Mouse (Mus musculus) intestine, postnatal 0 days (tissue): ENCODE data around the gene Ctnna3. TPM values are rescaled to one million over a fixed set of nuclear protein-coding genes. Genes with fewer than 3 reads are reported as not detected.
A peak's percentile ranks its signal among the peaks of the same experiment; 100 is the strongest.

ENCODE experiments used
- ATAC-seq: fragments of 200-750 bp; cut with Nextera tagmentation; 2 replicates; pipeline ENCODE4 v1.8.0; 2017; ENCODE audit warnings: mild to moderate bottlenecking, moderate TSS enrichment, moderate library complexity
- H3K27ac ChIP-seq: fragments of 300-500 bp; sonication (generic); 2 replicates; pipeline ENCODE4 v1.5.1; 2014; ENCODE audit warnings: mild to moderate bottlenecking, low read depth, low read length, moderate library complexity
- H3K27me3 ChIP-seq: fragments of 300-500 bp; sonication (generic); replicated peaks from 2 replicates; pipeline ENCODE4 v1.6.1; 2014; ENCODE audit warnings: low read length, mixed read lengths; ENCODE audit not compliant: control insufficient read depth, insufficient read depth
- H3K36me3 ChIP-seq: fragments of 300-500 bp; sonication (generic); 2 replicates; pipeline ENCODE4 v1.6.1; 2014; ENCODE audit warnings: mild to moderate bottlenecking, moderate library complexity; ENCODE audit not compliant: control insufficient read depth, insufficient read depth
- H3K4me1 ChIP-seq: fragments of 300-500 bp; sonication (generic); replicated peaks from 2 replicates; pipeline ENCODE4 v1.6.1; 2014; ENCODE audit warnings: antibody characterized with exemption, low read length, mixed read lengths; ENCODE audit not compliant: control insufficient read depth, insufficient read depth
- H3K4me2 ChIP-seq: fragments of 300-500 bp; sonication (generic); replicated peaks from 2 replicates; pipeline ENCODE4 v1.6.1; 2014; ENCODE audit warnings: low read depth, mild to moderate bottlenecking, moderate library complexity
- H3K4me3 ChIP-seq: fragments of 300-500 bp; sonication (generic); 2 replicates; pipeline ENCODE4 v1.5.1; 2014; ENCODE audit warnings: low read depth, low read length
- H3K9ac ChIP-seq: fragments of 300-500 bp; sonication (generic); 2 replicates; pipeline ENCODE4 v1.6.1; 2014; ENCODE audit warnings: mild to moderate bottlenecking, low read depth, low read length
- H3K9me3 ChIP-seq: fragments of 300-500 bp; sonication (generic); 2 replicates; pipeline ENCODE4 v1.6.1; 2016; ENCODE audit warnings: mixed run types; ENCODE audit not compliant: control insufficient read depth
- CTCF ChIP-seq: sonication (generic); IDR thresholded peaks from 2 replicates; pipeline ENCODE4 v1.5.1; 2016; ENCODE audit warnings: low read depth, mild to moderate bottlenecking, control low read depth, antibody characterized with exemption, moderate library complexity
- whole genome bisulfite sequencing: fragments of 180-500 bp; shearing (Covaris S2); extraction: QIAGEN DNeasy Blood & Tissue Kit; methylation state at CpG from one replicate; pipeline ENCODE4 v1.1.7; 2014; 5-methylcytosine and 5-hydroxymethylcytosine counted together
- polyA plus RNA-seq: library from polyadenylated mRNA; unstranded; fragments of >200 nt; fragmentation: Nextera tagmentation; extraction: Ambion mirVana; gene quantifications from 2 replicates; pipeline ENCODE4 v1.2.1, GENCODE M21; 2015

Gene Ctnna3
- polyA plus RNA-seq, 1 experiment from 2014 or later = 0.33 TPM

DNA sequence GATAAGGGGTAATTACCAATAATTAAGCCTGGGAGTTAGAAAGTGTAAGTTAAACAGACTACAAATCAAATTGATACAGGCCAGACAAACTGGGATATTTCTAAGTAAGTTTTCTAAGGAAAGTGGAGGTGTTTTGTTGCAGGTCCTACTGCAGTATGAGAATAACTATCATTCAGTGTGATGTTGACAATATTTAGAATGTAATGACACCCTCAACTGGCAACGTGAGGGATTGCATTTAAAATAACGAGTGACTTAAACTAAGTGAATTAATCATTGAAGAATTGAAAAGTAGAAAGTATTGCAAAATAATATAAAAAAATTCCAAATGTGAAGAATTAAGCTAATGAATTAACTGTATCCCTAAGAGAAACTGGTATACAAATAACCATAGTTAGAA lies 49.0 kb downstream of the Ctnna3 start:
- Histone ChIP-seq H3K27ac (no peak overlapping the region), H3K27me3 (no peaks in the 10 kb centered on the region), H3K36me3 (no peaks in the 10 kb centered on the region), H3K4me2 (no peak overlapping the region), H3K4me3 (no peak overlapping the region), H3K9me3 (no peaks in the 10 kb centered on the region), H3K4me1 (no peaks in the 10 kb centered on the region), H3K9ac (no peak overlapping the region)
- 34% methylated on average over 2 of the region's 2 CpGs for WGBS
- TF ChIP-seq CTCF = peak; percentile 39
- no peak for ATAC-seq

DNA sequence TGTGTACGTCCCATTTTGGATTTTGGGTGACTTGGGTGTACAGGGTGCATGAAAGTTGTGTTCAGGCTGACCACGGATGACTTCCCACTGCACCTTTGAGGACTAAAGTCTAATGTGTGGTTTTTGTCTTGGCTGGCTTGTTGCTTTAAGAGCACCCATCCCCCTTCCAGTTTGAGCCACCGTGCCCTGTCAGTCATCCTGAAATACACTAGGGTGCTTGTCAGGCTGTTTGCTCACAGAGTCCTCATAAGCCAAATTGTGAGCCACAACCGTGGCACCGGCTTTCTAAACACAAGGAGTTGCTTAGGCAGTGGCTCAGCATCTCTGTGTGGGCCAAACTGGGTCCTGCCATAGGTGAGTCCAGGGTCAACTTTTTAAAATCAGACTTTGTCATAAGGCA lies 50.2 kb downstream of the Ctnna3 start:
- H3K9me3 ChIP-seq = no peaks in the 10 kb centered on the region
- H3K27ac ChIP-seq = no peak overlapping the region
- no peak for ATAC-seq
- H3K4me2 ChIP-seq = no peak overlapping the region
- H3K4me3 ChIP-seq = no peak overlapping the region
- no peak for TF ChIP-seq CTCF
- H3K27me3 ChIP-seq = no peaks in the 10 kb centered on the region
- WGBS = 65% methylated on average over 5 of the region's 5 CpGs
- H3K36me3 ChIP-seq = no peaks in the 10 kb centered on the region
- H3K4me1 ChIP-seq = no peaks in the 10 kb centered on the region
- H3K9ac ChIP-seq = no peak overlapping the region

DNA sequence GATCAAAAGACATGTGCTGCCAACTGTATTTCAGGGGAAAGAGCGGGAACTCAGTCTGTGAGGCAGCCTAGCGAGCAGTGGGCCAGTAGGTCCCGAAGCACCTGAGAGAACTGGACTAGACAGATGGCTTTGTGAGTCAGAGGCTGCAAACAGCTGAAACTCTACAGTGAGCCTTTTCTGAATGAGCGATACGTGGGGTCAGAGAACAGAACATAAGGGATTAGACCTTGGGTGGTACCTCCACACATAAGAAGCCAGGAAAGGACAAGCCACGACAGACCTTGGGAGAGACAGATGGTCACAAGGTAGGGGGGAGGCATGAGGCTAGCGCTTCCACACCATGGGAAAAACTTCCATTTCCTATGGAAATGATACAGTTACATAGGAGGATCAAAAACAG lies 58.4 kb downstream of the Ctnna3 start:
- H3K27me3 ChIP-seq = no peaks in the 10 kb centered on the region
- H3K9ac ChIP-seq = no peak overlapping the region
- TF ChIP-seq CTCF = no peak
- no peak overlapping the region for H3K4me2 ChIP-seq
- no peak for ATAC-seq
- no peaks in the 10 kb centered on the region for H3K36me3 ChIP-seq
- H3K27ac ChIP-seq = no peak overlapping the region
- H3K9me3 ChIP-seq = no peaks in the 10 kb centered on the region
- WGBS = 85% methylated on average over 7 of the region's 7 CpGs
- no peaks in the 10 kb centered on the region for H3K4me1 ChIP-seq
- H3K4me3 ChIP-seq = no peak overlapping the region

DNA sequence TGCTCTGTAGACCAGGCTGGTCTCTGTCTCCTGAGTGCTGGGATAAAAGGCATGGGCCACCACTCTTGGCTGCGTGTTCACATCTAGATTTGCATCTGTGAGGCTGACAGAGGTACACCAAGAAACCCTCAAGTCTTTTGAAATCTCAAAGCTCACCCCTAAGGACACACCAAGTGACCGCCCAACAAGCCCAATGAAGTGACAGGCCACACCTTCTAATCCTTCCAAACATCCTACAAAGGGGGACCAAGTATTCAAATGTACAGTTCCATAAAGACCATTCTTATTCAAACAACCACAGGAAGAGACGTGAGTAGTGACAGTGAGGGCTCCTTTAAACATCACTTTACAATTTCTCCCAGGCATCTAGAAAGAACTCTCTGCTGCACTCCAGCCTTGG lies 94.1 kb downstream of the Ctnna3 start:
- no peak for ATAC-seq
- no peak for TF ChIP-seq CTCF

GRCm38 (mm10) chr10:63526027-63526426 lies 96.1 kb downstream of the Ctnna3 start:
- WGBS = 78% methylated on average over 4 of the region's 4 CpGs

More for the DNA sequence above, 94.1 kb downstream of the Ctnna3 start:
- H3K9me3 ChIP-seq = no peaks in the 10 kb centered on the region
- H3K9ac ChIP-seq = no peak overlapping the region
- H3K4me3 ChIP-seq = no peak overlapping the region
- no peak overlapping the region for H3K27ac ChIP-seq
- WGBS = 76% methylated on average over 3 of the region's 3 CpGs
- no peaks in the 10 kb centered on the region for H3K27me3 ChIP-seq
- H3K4me1 ChIP-seq = no peaks in the 10 kb centered on the region
- H3K4me2 ChIP-seq = no peak overlapping the region
- no peaks in the 10 kb centered on the region for H3K36me3 ChIP-seq

DNA sequence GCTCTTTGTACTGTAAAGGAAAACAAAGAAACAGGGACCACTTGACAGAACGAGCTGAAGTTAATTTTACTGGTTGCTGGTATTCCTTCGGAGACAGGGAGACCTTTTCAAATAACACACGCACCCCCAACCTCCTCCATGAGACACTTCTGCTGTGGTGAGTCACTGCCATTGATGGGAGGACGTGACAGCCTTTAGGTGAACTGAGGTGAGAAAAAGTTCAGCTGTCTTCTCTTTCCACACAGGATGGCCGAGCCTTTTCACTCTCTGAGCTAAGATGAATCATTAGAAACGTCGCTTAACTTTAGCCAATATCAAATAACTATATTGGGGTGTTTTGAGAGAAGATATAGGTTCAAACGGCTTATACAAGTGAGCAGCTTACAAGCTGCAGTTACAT lies 102.5 kb downstream of the Ctnna3 start:
- Histone ChIP-seq H3K27ac (no peak overlapping the region), H3K27me3 (no peaks in the 10 kb centered on the region), H3K4me2 (no peak overlapping the region), H3K9me3 (no peaks in the 10 kb centered on the region), H3K4me1 (no peaks in the 10 kb centered on the region), H3K4me3 (no peak overlapping the region), H3K36me3 (no peaks in the 10 kb centered on the region), H3K9ac (no peak overlapping the region)
- ATAC-seq = no peak
- 78% methylated on average over 8 of the region's 8 CpGs for WGBS
- no peak for TF ChIP-seq CTCF

More at GRCm38 (mm10) chr10:63526027-63526426, 96.1 kb downstream of the Ctnna3 start:
- no peak for ATAC-seq
- no peak for TF ChIP-seq CTCF
- H3K27ac ChIP-seq = no peak overlapping the region
- no peak overlapping the region for H3K9ac ChIP-seq
- H3K4me1 ChIP-seq = no peaks in the 10 kb centered on the region
- no peaks in the 10 kb centered on the region for H3K9me3 ChIP-seq
- no peaks in the 10 kb centered on the region for H3K27me3 ChIP-seq
- H3K4me2 ChIP-seq = no peak overlapping the region
- H3K4me3 ChIP-seq = no peak overlapping the region
- H3K36me3 ChIP-seq = no peaks in the 10 kb centered on the region

DNA sequence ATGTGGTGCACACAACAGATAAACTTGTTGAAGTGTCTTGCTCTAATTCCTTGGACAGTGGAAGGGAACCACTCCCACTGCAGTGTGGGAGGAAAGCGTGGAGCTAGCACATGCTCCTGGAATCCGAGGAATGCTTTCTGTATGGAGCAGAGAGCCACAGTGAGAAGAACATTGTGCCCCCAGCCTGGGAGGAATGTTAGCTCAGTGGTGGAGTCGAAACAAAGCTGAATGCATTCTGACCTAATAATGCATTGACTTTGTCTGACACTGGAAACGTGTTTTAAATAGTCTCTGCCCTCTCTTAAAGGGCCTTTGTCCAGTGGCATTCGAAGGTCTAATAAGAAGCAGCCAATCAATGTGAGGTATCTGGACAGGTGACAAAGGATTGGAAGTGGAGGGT lies 111.9 kb downstream of the Ctnna3 start:
- TF ChIP-seq CTCF = no peak
- no peaks in the 10 kb centered on the region for H3K27me3 ChIP-seq
- no peaks in the 10 kb centered on the region for H3K36me3 ChIP-seq
- H3K4me2 ChIP-seq = no peak overlapping the region
- no peak overlapping the region for H3K27ac ChIP-seq
- H3K9ac ChIP-seq = no peak overlapping the region
- H3K4me3 ChIP-seq = no peak overlapping the region
- 19% methylated on average over 5 of the region's 5 CpGs for WGBS
- H3K4me1 ChIP-seq = no peaks in the 10 kb centered on the region
- no peaks in the 10 kb centered on the region for H3K9me3 ChIP-seq
- ATAC-seq = no peak; the same call in 1 of the 2 replicates
